Mouse (Mus musculus) thymus, adult 2 months (tissue): ENCODE results near the gene Mien1.

Experiments
- CTCF ChIP-seq: fragments of 200-500 bp; IDR thresholded peaks from 2 replicates; pipeline ENCODE4 v1.5.1; 2012; ENCODE audit warnings: mild to moderate bottlenecking, control low read depth, low read length, moderate library complexity, borderline replicate concordance; ENCODE audit not compliant: control insufficient read depth, poor library complexity, insufficient read depth; ENCODE audit errors: extremely low read depth
- POLR2A ChIP-seq: fragments of 200-500 bp; IDR thresholded peaks from 2 replicates; pipeline ENCODE4 v1.6.1; 2012; ENCODE audit warnings: mild to moderate bottlenecking, low read length, control low read depth, moderate library complexity; ENCODE audit not compliant: control insufficient read depth, poor library complexity, insufficient read depth; ENCODE audit errors: extremely low read depth

DNA sequence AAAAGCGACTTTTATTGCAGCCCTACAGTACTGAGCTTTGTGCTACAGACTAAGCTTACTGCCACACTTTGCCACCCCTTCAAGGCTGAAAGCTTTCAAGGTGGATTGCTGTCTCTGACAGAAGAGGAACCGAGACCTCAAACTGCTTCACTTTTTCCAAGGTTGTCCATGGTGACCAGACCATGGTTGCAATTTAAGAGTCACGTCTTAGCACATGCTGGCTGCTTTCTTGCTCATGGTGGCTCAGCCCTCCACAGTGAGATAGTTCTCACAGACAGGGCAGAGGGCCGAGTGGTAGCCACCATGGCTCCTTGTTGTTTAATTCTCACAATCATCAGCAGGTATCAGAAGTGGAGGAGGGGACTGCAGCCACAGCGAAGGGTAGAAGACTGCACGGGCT, 32.0 kb upstream of the Mien1 start:
- no peak for TF ChIP-seq CTCF
- TF ChIP-seq POLR2A = no peak
